Mouse (Mus musculus): Measurements from ENCODE around the gene Coro1b.
A peak's percentile ranks its signal among the peaks of the same experiment; 100 is the strongest.

Coro1b gene

DNA sequence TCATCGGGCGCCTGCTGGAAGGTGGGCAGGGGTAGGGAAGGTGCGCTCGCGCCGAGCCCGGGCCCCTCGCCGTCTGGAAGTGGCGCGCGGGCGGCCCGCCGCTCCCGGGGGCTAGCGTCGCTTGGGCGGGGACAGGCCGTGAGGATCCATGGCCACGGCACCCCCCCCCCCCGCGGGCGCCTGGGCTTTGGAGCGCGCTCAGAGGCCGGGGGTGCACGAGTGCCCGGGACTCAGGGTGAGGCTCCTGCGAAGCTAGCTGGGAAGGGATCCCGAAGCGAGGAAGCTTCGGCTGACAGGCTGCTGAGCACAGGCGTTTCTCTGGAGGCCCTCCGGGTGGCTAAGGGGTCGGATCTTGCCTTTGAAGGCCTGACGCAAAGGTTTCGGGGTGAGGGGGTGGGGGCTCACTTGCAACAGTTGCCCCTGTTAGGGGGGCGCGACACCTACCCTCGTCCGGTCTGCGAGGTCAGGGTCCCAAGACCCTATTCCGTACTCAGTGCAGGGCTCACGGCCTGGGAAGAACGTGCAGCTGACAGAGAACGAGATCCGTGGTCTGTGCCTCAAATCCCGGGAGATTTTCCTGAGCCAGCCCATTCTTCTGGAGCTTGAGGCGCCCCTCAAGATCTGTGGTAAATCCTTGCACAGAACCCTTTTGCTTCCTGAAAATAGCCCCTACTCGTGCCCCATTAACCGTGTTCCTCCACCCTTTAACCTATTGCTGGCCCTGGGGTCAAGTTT, 44.0 kb downstream of the Coro1b start:
- DNase-seq, result no peak

DNA sequence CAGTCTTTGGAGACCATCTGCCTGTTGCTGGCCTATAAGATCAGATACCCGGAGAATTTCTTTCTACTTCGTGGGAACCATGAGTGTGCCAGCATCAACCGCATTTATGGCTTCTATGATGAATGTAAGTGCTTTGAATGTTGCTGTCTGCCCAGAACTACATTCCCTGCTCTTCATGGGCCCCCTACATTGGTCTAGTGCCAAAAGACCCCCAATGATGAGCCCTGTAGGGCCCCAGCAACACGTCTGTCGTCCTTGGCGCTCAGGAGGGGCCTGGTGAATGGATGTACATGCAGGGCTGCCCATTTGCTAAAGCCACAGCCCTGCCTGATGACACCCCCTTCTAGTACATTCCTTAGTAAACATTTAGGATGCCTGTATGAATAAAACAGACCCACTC, 44.7 kb downstream of the Coro1b start:
- DNase-seq, result no peak

DNA sequence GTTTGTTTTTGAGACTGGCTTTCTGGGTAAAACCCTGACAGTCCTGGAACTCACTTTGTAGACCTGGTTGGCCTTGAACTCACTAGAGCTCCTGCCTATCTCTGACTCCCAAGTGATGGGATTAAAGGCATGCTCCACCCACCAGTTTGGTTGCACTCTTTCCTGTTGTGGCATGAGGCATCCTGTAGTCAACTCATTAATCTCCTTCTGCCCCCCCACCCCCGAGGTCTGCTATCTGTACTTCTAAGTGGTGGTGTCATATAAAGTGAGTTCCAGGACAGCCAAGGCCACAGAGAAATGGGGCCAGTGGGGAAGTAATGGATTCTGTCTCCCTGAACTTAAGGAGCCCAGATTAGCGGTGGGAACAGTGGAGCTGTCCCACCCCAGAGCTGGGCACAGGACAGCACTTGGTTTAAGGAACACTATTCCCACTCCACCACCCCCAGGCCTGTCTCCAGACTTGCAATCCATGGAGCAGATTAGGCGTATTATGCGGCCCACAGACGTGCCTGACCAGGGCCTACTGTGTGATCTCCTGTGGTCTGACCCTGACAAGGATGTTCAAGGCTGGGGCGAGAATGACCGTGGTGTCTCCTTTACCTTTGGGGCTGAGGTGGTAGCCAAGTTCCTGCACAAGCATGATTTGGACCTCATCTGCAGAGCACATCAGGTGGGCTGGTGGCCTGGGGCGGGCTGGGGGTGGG, 45.8 kb downstream of the Coro1b start:
- no peak for DNase-seq

DNA sequence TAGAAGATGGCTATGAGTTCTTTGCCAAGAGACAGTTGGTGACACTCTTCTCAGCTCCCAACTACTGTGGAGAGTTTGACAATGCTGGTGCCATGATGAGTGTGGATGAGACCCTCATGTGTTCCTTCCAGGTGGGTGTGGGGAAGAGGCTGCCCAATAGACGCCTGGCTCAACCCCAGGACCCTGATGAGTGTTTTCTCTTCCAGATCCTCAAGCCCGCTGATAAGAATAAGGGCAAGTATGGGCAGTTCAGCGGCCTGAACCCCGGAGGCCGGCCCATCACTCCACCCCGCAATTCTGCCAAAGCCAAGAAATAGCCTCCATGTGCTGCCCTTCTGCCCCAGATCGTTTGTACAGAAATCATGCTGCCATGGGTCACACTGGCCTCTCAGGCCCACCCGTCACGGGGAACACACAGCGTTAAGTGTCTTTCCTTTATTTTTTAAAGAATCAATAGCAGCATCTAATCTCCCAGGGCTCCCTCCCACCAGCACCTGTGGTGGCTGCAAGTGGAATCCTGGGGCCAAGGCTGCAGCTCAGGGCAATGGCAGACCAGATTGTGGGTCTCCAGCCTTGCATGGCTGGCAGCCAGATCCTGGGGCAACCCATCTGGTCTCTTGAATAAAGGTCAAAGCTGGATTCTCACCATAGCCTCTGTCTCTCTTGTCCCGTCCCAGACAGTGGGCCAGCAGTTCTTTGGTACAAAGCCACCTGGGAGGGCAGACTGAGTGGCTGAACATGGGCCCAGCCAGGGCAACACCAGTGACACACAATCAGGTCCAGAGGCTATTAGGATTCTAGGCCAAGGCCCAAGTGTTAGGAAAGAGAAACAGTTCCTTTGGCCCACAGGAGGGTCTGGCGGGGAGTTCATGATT, 46.6 kb downstream of the Coro1b start:
- DNase-seq, result no peak

DNA sequence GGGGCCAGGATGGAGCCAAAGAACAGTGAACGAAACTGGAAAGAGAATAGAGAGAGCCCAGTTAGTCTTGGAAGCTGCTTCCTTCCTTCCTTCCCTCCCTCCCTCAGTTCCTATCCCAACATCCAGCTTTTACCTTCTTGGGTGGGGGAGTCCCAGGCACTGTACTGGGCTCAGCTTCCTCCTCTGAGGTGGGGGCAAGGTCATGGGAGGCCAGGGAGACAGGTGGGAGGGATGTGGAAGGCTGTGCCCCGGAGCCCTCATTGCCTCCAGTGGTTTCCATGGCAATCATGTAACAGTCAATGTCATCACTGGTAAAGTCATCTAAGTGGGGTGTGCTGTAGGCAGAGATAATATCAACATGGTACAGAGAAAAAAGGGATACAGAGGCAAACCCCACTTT, 47.6 kb downstream of the Coro1b start:
- DNase-seq, result no peak

DNA sequence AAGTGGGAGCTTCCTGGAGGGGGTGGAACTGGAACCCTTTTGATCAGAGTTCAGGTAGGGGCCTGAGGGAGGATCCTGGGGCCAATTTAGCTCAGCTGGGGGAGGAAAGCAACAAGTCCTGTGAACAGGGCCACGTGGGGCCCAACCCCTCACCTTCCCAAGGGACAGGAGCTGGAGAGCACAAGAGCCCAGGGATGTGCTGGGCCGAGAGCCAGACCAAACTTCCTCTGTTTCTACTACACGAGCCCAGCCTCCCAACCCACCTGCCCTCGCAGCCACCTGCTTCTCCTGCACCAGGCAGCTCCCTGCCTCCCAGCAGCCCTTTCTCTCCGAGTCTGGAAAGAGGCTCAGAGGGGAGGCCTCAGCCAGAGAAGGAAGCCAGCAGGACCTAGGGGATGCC, 48.1 kb downstream of the Coro1b start:
- no peak for DNase-seq

DNA sequence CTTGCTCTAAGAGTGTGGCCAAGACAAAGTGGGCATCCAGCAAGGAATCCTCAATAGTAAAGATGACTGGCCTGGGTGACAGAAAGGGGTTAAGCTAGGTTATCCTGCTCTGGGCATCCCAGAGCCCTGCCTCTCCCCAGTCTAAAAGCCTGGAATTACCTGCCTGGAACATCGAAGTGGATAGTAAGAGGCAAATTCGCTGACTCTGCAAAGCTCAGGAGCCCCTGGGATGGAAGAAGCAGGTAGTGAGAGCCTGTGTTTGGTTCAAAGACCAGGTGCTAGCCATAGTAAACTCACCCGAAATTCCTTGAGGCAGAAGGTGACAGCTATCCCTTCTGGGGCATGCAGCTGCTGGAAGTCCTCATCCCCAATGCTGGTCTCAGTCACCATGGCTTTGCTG, 48.8 kb downstream of the Coro1b start:
- DNase-seq, result no peak

DNA sequence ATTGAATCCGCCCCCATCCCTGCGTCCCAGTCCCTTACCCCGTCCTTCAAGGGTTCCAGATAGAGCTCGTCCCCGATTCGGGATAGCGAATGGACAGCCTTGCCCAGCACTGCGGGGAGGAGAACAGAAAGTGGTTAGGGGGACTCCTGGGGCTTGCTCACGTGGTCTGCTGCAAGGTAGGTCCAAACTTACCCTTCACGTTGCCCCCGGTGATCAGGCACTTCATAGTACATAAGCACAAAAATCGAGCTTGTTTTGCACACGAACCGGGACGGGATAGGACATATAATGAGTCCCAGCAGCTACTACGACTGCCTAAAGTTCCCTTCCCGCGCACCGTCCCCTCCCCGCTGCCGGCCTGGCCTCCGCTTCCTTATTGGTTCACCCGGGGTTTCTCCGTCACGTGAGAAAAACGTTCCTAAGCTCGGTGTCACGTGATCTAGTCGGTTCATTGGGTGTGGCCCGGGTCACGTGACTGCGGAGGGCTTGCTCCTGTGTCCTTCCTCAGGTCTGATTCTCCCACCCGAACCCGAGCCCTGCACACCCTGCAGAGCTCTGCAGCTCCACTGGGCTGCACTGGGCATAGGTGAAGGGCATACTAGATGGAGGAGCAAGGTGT, 53.0 kb downstream of the Coro1b start, which contains the start of gene Rad9a:
TSS of gene Rad9a (minus strand) at position 372 of the 619 bp plus-strand sequence.
- DNase-seq, result peak; percentile 95

DNA sequence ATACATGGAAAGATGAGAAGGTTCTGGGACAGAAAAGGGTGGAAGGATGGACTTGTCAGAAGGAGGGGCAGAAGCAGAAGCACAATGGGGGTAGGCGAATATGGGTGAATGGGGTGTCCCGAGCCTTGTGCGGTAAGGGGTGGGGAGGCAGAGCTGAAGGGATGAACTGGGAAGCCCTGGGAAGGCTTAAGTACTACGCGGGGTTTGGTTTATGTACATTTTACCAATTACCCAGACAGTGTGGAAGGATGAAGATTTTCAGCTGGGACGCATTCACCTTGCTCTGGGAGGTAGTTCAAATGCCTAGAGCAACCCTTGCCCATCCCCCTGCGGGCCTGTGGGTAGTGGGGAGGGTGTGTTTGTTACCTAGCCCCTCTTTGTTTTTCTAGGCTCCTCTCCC, 53.7 kb downstream of the Coro1b start:
- no peak for DNase-seq

DNA sequence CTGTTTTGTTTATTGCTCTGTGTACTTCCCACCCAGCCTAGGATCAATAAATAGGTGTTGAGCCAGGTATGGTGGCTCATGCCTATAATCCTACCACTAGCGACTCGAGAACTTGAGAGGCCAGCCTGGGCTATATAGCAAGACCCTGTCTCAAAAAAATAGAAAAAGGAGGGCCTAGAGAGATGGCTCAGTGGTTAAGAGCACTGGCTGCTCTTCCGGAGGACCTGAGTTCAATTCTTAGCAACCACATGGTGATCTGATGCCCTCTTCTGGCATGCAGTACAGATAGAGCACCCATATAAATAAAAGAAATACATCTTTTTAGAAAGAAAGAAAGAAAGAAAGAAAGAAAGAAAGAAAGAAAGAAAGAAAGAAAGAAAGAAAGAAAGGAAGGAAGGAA, 54.7 kb downstream of the Coro1b start:
- DNase-seq, result no peak

All from right cerebral cortex, postnatal 14 days (tissue).